Mouse (Mus musculus) lung, postnatal 0 days (tissue): ENCODE measurements around the gene Olfr959. TPM values are rescaled to one million over a fixed set of nuclear protein-coding genes. Genes with fewer than 3 reads are reported as not detected.

Experiments
- ATAC-seq: fragments of 200-750 bp; cut with Nextera tagmentation; 2 replicates; pipeline ENCODE4 v1.8.0; 2017; ENCODE audit warnings: moderate library complexity
- DNase-seq: peaks from one replicate; pipeline ENCODE4 v3.0.0-alpha.2; 2016; ENCODE audit warnings: low spot score
- H3K27ac ChIP-seq: fragments of 300-500 bp; sonication (generic); 2 replicates; pipeline ENCODE4 v1.5.1; 2014; ENCODE audit warnings: antibody characterized with exemption, mild to moderate bottlenecking, low read length, mixed read lengths
- H3K27me3 ChIP-seq: fragments of 300-500 bp; sonication (generic); replicated peaks from 2 replicates; pipeline ENCODE4 v1.6.1; 2014; ENCODE audit warnings: low read length, mixed read lengths; ENCODE audit not compliant: insufficient read depth
- H3K36me3 ChIP-seq: fragments of 300-500 bp; sonication (generic); 2 replicates; pipeline ENCODE4 v1.6.1; 2014; ENCODE audit warnings: low read length, mixed read lengths; ENCODE audit not compliant: insufficient read depth
- H3K4me1 ChIP-seq: fragments of 300-500 bp; sonication (generic); 2 replicates; pipeline ENCODE4 v1.6.1; 2014; ENCODE audit warnings: antibody characterized with exemption, low read depth, low read length, mixed read lengths; ENCODE audit not compliant: insufficient read depth
- H3K4me2 ChIP-seq: fragments of 300-500 bp; sonication (generic); replicated peaks from 2 replicates; pipeline ENCODE4 v1.6.1; 2014; ENCODE audit warnings: low read depth, mild to moderate bottlenecking, low read length, moderate library complexity, mixed read lengths
- H3K4me3 ChIP-seq: fragments of 300-500 bp; sonication (generic); 2 replicates; pipeline ENCODE4 v1.5.1; 2014; ENCODE audit warnings: low read depth, low read length
- H3K9ac ChIP-seq: fragments of 300-500 bp; sonication (generic); replicated peaks from 2 replicates; pipeline ENCODE4 v1.6.1; 2014; ENCODE audit warnings: low read depth, mild to moderate bottlenecking
- H3K9me3 ChIP-seq: fragments of 300-500 bp; sonication (generic); 2 replicates; pipeline ENCODE4 v1.6.1; 2016; ENCODE audit warnings: low read length, mixed read lengths
- CTCF ChIP-seq: IDR thresholded peaks from 2 replicates; pipeline ENCODE4 v1.5.1; 2016; ENCODE audit warnings: antibody characterized with exemption, mild to moderate bottlenecking
- EP300 ChIP-seq: IDR thresholded peaks from 2 replicates; pipeline ENCODE4 v1.6.1; 2016; ENCODE audit warnings: antibody characterized with exemption, mild to moderate bottlenecking, control low read depth
- WGBS: fragments of 180-500 bp; shearing (Covaris S2); extraction: QIAGEN DNeasy Blood & Tissue Kit; methylation state at CpG from one replicate; pipeline ENCODE4 v1.1.7; 2014; 5-methylcytosine and 5-hydroxymethylcytosine counted together
- polyA plus RNA-seq: library from polyadenylated mRNA; unstranded; fragments of >200 nt; fragmentation: Nextera tagmentation; extraction: Ambion mirVana; gene quantifications from 2 replicates; pipeline ENCODE4 v1.2.1, GENCODE M21; 2015

The Olfr959 gene
- polyA plus RNA-seq, 1 experiment from 2014 or later: not detected

- TF ChIP-seq EP300 (no peak), CTCF (no peak)
- 47% methylated on average over 2 of the region's 2 CpGs for WGBS
- Histone ChIP-seq H3K9ac (no peak within 1 kb of the TSS), H3K27ac (no peak within 1 kb of the TSS), H3K4me1 (no peaks in the 10 kb centered on the region), H3K4me2 (no peak within 1 kb of the TSS), H3K4me3 (no peak within 1 kb of the TSS), H3K9me3 (no peaks in the 10 kb centered on the region), H3K27me3 (no peaks in the 10 kb centered on the region), H3K36me3 (no peaks in the 10 kb centered on the region)
- no peak for DNase-seq
- ATAC-seq: no peak
Observed at GRCm38 (mm10) chr9:39553946-39554345, 21.4 kb downstream of the Olfr959 start, which contains the start of gene Olfr958. TSS of gene Olfr958 (minus strand) at chr9:39554054.

GRCm38 (mm10) chr9:39550806-39551205, 24.6 kb downstream of the Olfr959 start:
- 68% methylated on average over 5 of the region's 5 CpGs for WGBS

DNA sequence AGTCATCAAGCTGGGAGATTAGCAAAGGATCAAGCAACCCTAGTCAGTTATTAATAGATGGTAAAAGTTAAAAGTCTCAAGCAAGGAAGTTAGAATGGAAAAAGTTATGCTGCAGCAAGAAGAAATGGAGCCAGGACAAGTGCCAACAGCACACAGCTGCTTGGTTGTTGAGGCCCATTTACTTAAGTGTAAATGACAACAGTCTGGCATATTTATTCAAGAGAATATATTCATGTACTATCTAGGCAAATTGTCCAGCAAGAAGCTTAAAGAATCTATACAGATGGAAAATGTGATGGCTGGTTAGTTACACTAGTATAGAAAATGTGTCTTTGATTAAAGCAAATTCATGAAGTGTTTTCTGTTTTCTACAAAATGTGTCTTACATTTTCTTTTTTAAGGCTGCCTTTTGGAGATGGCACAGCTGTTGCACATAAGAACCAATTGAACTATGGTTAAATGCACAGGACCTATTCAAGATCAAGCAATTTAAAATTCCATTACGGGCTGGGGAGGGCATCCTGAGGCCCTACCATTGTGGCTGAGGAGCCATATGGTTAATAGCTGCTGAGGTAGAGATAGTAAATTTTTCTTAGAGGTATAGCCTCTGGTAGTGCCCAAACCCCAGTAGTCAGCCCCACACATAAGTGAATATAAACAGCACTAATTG, 51.6 kb downstream of the Olfr959 start:
- no peak for ATAC-seq

More at GRCm38 (mm10) chr9:39550806-39551205, 24.6 kb downstream of the Olfr959 start:
- no peaks in the 10 kb centered on the region for H3K9me3 ChIP-seq
- TF ChIP-seq CTCF: no peak
- no peak for TF ChIP-seq EP300
- H3K36me3 ChIP-seq: no peaks in the 10 kb centered on the region
- no peak overlapping the region for H3K4me3 ChIP-seq
- H3K4me2 ChIP-seq: no peak overlapping the region
- no peaks in the 10 kb centered on the region for H3K4me1 ChIP-seq
- H3K9ac ChIP-seq: no peak overlapping the region
- DNase-seq (peak; percentile 6), ATAC-seq (no peak)
- H3K27me3 ChIP-seq: no peaks in the 10 kb centered on the region
- no peak overlapping the region for H3K27ac ChIP-seq

More for the DNA sequence above, 51.6 kb downstream of the Olfr959 start:
- no peak overlapping the region for H3K27ac ChIP-seq
- H3K36me3 ChIP-seq: no peaks in the 10 kb centered on the region
- H3K4me2 ChIP-seq: no peak overlapping the region
- no peaks in the 10 kb centered on the region for H3K27me3 ChIP-seq
- no peak overlapping the region for H3K9ac ChIP-seq
- H3K4me3 ChIP-seq: no peak overlapping the region
- no peaks in the 10 kb centered on the region for H3K9me3 ChIP-seq
- WGBS: 60% methylated on average over 1 of the region's 1 CpGs
- TF ChIP-seq EP300: no peak
- TF ChIP-seq CTCF: no peak
- no peaks in the 10 kb centered on the region for H3K4me1 ChIP-seq
- peak; percentile 19 for DNase-seq

Other genes starting within 250 kb of the Olfr959 start
- gene Olfr948, start 249.5 kb downstream of the Olfr959 start, polyA plus RNA-seq: not detected in 2 replicates
- gene Olfr951, start 188.2 kb downstream of the Olfr959 start, polyA plus RNA-seq: not detected in 2 replicates
- gene Olfr952, start 148.4 kb downstream of the Olfr959 start, polyA plus RNA-seq: not detected in 2 replicates
- not detected in 2 replicates for gene Olfr954, start 118.9 kb downstream of the Olfr959 start, polyA plus RNA-seq
- gene Olfr955, start 103.6 kb downstream of the Olfr959 start, polyA plus RNA-seq: not detected in 2 replicates
- not detected in 2 replicates for gene Olfr44, start 81.6 kb downstream of the Olfr959 start, polyA plus RNA-seq
- gene Olfr957, start 59.8 kb downstream of the Olfr959 start, polyA plus RNA-seq: not detected in 2 replicates
- not detected in 2 replicates for gene Olfr958, start 21.5 kb downstream of the Olfr959 start, polyA plus RNA-seq
- gene AW551984, start 28.8 kb upstream of the Olfr959 start, polyA plus RNA-seq: 1.4 and 1.7 TPM in 2 replicates
- gene Olfr148, start 35.1 kb upstream of the Olfr959 start, polyA plus RNA-seq: not detected in 2 replicates
- not detected in 2 replicates for gene Olfr960, start 45.8 kb upstream of the Olfr959 start, polyA plus RNA-seq
- not detected in 2 replicates for gene Olfr961, start 69.5 kb upstream of the Olfr959 start, polyA plus RNA-seq
- gene Olfr963, start 91.6 kb upstream of the Olfr959 start, polyA plus RNA-seq: not detected in 2 replicates
- gene Olfr149, start 131.5 kb upstream of the Olfr959 start, polyA plus RNA-seq: not detected in 2 replicates
- gene Olfr965, start 135.8 kb upstream of the Olfr959 start, polyA plus RNA-seq: not detected in 2 replicates
- not detected in 2 replicates for gene Olfr150, start 155.4 kb upstream of the Olfr959 start, polyA plus RNA-seq
- not detected in 2 replicates for gene Olfr967, start 170.7 kb upstream of the Olfr959 start, polyA plus RNA-seq
- not detected in 2 replicates for gene Olfr968, start 207.7 kb upstream of the Olfr959 start, polyA plus RNA-seq
- not detected in 2 replicates for gene Olfr969, start 215.4 kb upstream of the Olfr959 start, polyA plus RNA-seq
- not detected in 2 replicates for gene Olfr970, start 233.3 kb upstream of the Olfr959 start, polyA plus RNA-seq